Mouse (Mus musculus) olfactory bulb, adult 2 months (tissue): ENCODE measurements around the gene Ap2m1.

Experiments
- CTCF ChIP-seq: fragments of 200-500 bp; IDR thresholded peaks from 2 replicates; pipeline ENCODE4 v1.5.1; 2012; ENCODE audit warnings: low read depth, mild to moderate bottlenecking, low read length, moderate library complexity; ENCODE audit not compliant: insufficient read depth
- POLR2A ChIP-seq: fragments of 200-500 bp; IDR thresholded peaks from 2 replicates; pipeline ENCODE4 v1.6.1; 2012; ENCODE audit warnings: mild to moderate bottlenecking, low read depth, low read length, moderate library complexity; ENCODE audit not compliant: insufficient read depth

DNA sequence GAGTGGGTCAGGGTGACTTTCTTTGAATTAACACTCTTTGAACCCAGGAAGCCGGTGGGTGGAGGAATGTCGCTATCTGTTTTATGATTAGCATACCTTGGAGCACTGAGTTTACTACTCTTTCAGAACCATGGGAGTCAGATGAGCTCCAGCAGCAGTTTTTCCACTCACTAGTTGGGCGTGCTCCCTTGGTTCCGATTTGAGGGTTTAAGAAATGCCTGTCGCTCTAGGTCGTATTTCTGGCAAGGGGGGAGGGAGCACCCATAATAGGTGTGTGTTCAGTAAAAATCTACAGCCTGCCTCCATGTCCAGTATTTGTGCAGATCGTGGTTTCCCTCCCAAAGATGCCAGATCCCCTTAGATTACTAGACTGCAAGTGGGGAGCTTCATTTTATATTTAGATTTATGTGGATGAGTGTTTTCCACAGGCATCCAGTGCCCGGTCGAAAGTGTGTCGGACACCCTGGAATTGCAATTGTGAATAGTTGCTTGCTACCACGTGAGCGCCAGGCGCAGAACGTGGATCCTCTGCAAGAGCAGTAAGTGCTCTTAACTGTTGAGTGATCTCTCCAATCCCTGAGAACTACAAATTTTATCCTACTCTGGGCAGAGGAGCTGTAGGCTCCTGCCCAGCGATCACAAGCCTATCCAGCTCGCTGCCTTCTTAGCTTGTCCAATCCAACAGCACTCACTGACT lies 37.1 kb upstream of the Ap2m1 start:
- TF ChIP-seq CTCF (no peak), POLR2A (no peak)
